Mouse (Mus musculus): Measurements from ENCODE around the gene Oprm1.

GRCm38 (mm10) chr10:6986246-6986645 lies 227.9 kb downstream of the Oprm1 start:
- TF ChIP-seq HCFC1 (IDR thresholded peaks at IDR 0.05; ENCODE audit: borderline replicate concordance, insufficient read depth, low read length), result no peak
- no peak for TF ChIP-seq MAFK (IDR thresholded peaks at IDR 0.05; ENCODE audit: insufficient read depth, low read depth, low read length)
- TF ChIP-seq ZC3H11A (IDR thresholded peaks at IDR 0.05; ENCODE audit: borderline replicate concordance, low read depth, low read length), result no peak

All from ES-E14 (cell line).